Mouse (Mus musculus): ENCODE data around the gene Prkab1. TPM values are rescaled to one million over a fixed set of nuclear protein-coding genes. Genes with fewer than 3 reads are reported as not detected.

Prkab1 gene
- polyA plus RNA-seq, 1 experiment from 2014 or later, result 50.1 TPM

DNA sequence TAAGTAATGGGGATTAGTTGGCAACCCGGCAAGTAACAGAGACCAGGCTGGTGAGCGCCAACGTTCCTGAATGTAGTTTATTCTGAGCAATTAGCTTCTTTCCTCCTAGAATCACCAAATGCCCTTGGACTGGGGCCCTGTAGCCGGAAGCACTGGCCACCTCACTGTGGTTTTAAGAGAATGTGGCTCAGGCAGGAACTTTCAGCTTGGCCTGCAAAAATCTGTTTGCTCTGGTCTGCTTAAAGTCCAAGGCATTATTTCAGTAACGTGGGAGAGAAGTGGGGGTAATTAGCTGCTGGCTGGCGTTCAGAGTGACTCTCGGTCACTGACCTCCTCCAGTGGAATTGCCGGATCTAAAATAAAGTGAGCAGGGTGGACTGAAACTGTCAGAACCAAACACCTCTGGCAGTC, 1.1 kb downstream of the Prkab1 start:
- no peaks in the 10 kb centered on the region for H3K27me3 ChIP-seq (ENCODE audit: control insufficient read depth, insufficient read depth, low read length)
- peak overlapping the region; percentile 86 for H3K9ac ChIP-seq (ENCODE audit: low read depth, low read length)
- H3K27ac ChIP-seq (ENCODE audit: low read depth, low read length), result 0 out of 2 replicates have a peak overlapping the region, but pooled peaks have one; percentile 23
- no peaks in the 10 kb centered on the region for H3K9me3 ChIP-seq (replicated peaks; ENCODE audit: control insufficient read depth, low read length)
- peaks cover 26% of the 10 kb centered on the region for H3K4me1 ChIP-seq (ENCODE audit: control insufficient read depth, insufficient read depth, low read length)
- ATAC-seq (replicated peaks; ENCODE audit: insufficient number of reproducible peaks, low FRiP score, low TSS enrichment), result no peak
- H3K4me2 ChIP-seq, result peak overlapping the region; percentile 68
- 21% methylated on average over 8 of the region's 8 CpGs for WGBS (ENCODE audit: insufficient replicate concordance)
- peak overlapping the region; percentile 77 for H3K4me3 ChIP-seq (ENCODE audit: low read depth, low read length)
- peaks cover 13% of the 10 kb centered on the region for H3K36me3 ChIP-seq (ENCODE audit: control insufficient read depth, insufficient read depth, low read length)

DNA sequence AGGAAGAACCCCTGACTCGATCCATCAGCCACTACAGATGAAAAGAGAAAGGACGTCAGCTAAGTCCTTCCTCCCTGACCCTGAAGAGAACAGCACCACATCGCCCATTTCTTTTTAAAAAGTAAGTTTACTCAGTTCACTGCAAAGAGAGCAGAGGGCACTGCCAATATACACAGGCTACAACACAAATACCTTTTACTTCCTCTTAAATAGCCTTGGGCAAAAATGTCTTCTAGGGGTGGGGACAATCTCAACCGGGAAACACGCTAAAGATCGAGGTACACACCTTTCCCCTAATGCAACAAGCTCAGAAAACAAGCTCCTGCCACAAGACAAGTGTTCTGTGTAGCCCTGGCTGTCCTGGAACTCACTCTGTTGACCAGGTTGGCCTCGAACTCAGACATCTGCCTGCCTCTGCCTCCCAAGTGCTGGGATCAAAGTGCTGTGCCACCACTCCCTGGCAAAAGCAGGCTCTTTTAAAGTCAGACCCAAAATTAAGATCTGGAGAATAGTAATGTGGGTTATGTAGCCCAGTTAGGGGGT, 1.6 kb downstream of the Prkab1 start:
- no peak for ATAC-seq (replicated peaks; ENCODE audit: insufficient number of reproducible peaks, low FRiP score, low TSS enrichment)
- Histone ChIP-seq H3K27ac (ENCODE audit: low read depth, low read length) (peak overlapping the region; percentile 77), H3K9me3 (replicated peaks; ENCODE audit: control insufficient read depth, low read length) (no peaks in the 10 kb centered on the region), H3K4me3 (ENCODE audit: low read depth, low read length) (peak overlapping the region; percentile 77), H3K9ac (ENCODE audit: low read depth, low read length) (peak overlapping the region; percentile 86; the same call in 1 of the 2 replicates), H3K27me3 (ENCODE audit: control insufficient read depth, insufficient read depth, low read length) (no peaks in the 10 kb centered on the region), H3K4me1 (ENCODE audit: control insufficient read depth, insufficient read depth, low read length) (peaks cover 29% of the 10 kb centered on the region), H3K4me2 (peak overlapping the region; percentile 68), H3K36me3 (ENCODE audit: control insufficient read depth, insufficient read depth, low read length) (peaks cover 18% of the 10 kb centered on the region)
- WGBS (ENCODE audit: insufficient replicate concordance), result 66% methylated on average over 7 of the region's 7 CpGs

DNA sequence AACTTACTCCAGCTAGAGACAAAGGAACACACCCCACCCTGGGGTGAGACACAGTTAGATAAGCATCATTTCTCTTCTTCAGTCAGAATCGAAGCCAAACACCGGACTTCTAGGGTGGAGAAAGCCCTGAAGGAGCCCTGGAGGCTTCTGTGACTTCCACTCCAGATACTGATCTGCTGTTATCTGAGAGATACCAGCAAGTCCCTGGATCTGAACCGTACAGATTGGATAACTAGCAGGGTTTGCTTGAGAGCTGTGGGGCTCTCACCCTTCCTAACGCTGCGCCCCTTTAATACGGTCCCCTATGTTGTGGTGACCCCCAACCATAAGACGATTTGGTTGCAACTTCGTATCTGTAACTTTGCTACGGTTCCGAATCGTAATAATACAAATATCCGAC, 2.2 kb downstream of the Prkab1 start:
- peak overlapping the region; percentile 77 for H3K4me3 ChIP-seq (ENCODE audit: low read depth, low read length)
- H3K9me3 ChIP-seq (replicated peaks; ENCODE audit: control insufficient read depth, low read length), result no peaks in the 10 kb centered on the region
- H3K4me1 ChIP-seq (ENCODE audit: control insufficient read depth, insufficient read depth, low read length), result peaks cover 29% of the 10 kb centered on the region
- no peak for ATAC-seq (replicated peaks; ENCODE audit: insufficient number of reproducible peaks, low FRiP score, low TSS enrichment)
- 77% methylated on average over 12 of the region's 12 CpGs for WGBS (ENCODE audit: insufficient replicate concordance)
- H3K27me3 ChIP-seq (ENCODE audit: control insufficient read depth, insufficient read depth, low read length), result no peaks in the 10 kb centered on the region
- H3K27ac ChIP-seq (ENCODE audit: low read depth, low read length), result peak overlapping the region; percentile 77
- H3K4me2 ChIP-seq, result peak overlapping the region; percentile 68
- peaks cover 23% of the 10 kb centered on the region for H3K36me3 ChIP-seq (ENCODE audit: control insufficient read depth, insufficient read depth, low read length)
- peak overlapping the region; percentile 30; the same call in 1 of the 2 replicates for H3K9ac ChIP-seq (ENCODE audit: low read depth, low read length)

DNA sequence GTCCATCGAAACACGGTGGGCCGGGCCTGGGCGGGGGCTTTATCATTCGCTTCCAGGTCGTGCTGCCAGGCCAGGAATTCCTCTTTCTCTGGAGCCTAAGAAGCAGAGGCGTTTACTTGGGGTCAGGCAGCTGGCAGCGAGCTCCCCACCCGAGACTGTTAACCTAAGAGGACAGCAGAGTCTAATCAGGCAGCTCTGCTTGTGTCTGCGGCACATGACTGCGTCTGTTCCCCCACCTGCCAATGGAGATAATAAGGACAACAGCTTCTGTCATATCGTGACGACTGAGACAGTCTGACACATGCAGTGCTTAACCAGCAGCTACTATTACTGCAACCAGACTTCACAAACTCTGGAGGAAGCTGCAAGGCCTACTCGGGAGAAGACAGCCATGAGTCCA, 2.8 kb downstream of the Prkab1 start:
- Histone ChIP-seq H3K9ac (ENCODE audit: low read depth, low read length) (peak overlapping the region; percentile 46; the same call in 1 of the 2 replicates), H3K27me3 (ENCODE audit: control insufficient read depth, insufficient read depth, low read length) (no peaks in the 10 kb centered on the region), H3K9me3 (replicated peaks; ENCODE audit: control insufficient read depth, low read length) (no peaks in the 10 kb centered on the region), H3K36me3 (ENCODE audit: control insufficient read depth, insufficient read depth, low read length) (peaks cover 29% of the 10 kb centered on the region), H3K4me1 (ENCODE audit: control insufficient read depth, insufficient read depth, low read length) (peaks cover 29% of the 10 kb centered on the region), H3K4me2 (peak overlapping the region; percentile 68), H3K4me3 (ENCODE audit: low read depth, low read length) (no peak overlapping the region; the same call in 1 of the 2 replicates), H3K27ac (ENCODE audit: low read depth, low read length) (peak overlapping the region; percentile 77)
- ATAC-seq (replicated peaks; ENCODE audit: insufficient number of reproducible peaks, low FRiP score, low TSS enrichment), result peak; percentile 50; the same call in 1 of the 2 replicates
- 63% methylated on average over 14 of the region's 14 CpGs for WGBS (ENCODE audit: insufficient replicate concordance)

DNA sequence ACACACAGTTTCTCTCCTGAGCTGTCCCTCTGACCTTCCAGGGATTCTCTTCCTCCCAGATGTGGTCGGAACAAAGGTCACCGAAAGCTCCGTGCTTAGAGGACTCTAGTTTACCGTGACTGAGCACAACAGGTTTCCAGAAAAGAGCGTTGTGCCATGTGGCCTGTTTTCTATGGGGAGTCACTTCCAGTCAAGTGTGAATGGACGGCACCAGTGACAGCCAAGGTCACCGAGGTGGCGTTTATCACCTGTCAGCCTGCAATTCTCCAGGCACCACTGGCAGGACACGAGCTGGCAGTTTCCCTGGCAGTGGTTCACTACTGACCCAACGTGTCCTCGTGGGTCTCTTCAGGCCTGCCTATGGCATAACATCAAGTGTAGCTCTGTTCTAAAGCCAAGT, 4.9 kb downstream of the Prkab1 start:
- Histone ChIP-seq H3K27ac (ENCODE audit: low read depth, low read length) (peak overlapping the region; percentile 76), H3K9me3 (replicated peaks; ENCODE audit: control insufficient read depth, low read length) (no peaks in the 10 kb centered on the region), H3K9ac (ENCODE audit: low read depth, low read length) (no peak overlapping the region), H3K27me3 (ENCODE audit: control insufficient read depth, insufficient read depth, low read length) (no peaks in the 10 kb centered on the region), H3K4me2 (peak overlapping the region; percentile 37), H3K4me3 (ENCODE audit: low read depth, low read length) (no peak overlapping the region), H3K4me1 (ENCODE audit: control insufficient read depth, insufficient read depth, low read length) (peaks cover 29% of the 10 kb centered on the region), H3K36me3 (ENCODE audit: control insufficient read depth, insufficient read depth, low read length) (peaks cover 48% of the 10 kb centered on the region)
- 24% methylated on average over 11 of the region's 11 CpGs for whole genome bisulfite sequencing (ENCODE audit: insufficient replicate concordance)
- ATAC-seq (replicated peaks; ENCODE audit: insufficient number of reproducible peaks, low FRiP score, low TSS enrichment), result no peak

DNA sequence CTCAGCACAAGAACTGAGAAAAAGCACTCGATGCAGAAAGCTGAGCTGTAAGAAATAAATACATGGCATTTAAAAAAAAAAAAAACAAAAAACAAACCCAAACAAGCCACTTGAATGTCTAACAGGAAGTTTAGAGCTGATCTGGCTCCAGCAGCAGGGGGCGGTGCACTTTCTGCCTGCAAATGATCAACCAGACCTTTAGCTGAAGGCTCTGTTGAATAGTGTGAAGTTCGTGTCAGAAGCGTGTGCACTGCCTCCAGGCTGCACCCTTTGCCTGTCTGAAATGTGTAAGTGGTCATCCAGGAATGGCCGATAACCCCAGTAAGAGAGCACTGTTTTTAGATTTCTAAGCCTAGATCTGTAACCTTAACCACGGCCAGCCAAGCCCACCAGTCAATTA, 5.5 kb downstream of the Prkab1 start:
- H3K9ac ChIP-seq (ENCODE audit: low read depth, low read length), result 0 out of 2 replicates have a peak overlapping the region, but pooled peaks have one; percentile 17
- peaks cover 29% of the 10 kb centered on the region for H3K4me1 ChIP-seq (ENCODE audit: control insufficient read depth, insufficient read depth, low read length)
- peaks cover 52% of the 10 kb centered on the region for H3K36me3 ChIP-seq (ENCODE audit: control insufficient read depth, insufficient read depth, low read length)
- WGBS (ENCODE audit: insufficient replicate concordance), result 43% methylated on average over 6 of the region's 6 CpGs
- peak overlapping the region; percentile 37 for H3K4me2 ChIP-seq
- no peak for ATAC-seq (replicated peaks; ENCODE audit: insufficient number of reproducible peaks, low FRiP score, low TSS enrichment)
- H3K27me3 ChIP-seq (ENCODE audit: control insufficient read depth, insufficient read depth, low read length), result no peaks in the 10 kb centered on the region
- no peaks in the 10 kb centered on the region for H3K9me3 ChIP-seq (replicated peaks; ENCODE audit: control insufficient read depth, low read length)
- no peak overlapping the region for H3K4me3 ChIP-seq (ENCODE audit: low read depth, low read length)
- H3K27ac ChIP-seq (ENCODE audit: low read depth, low read length), result peak overlapping the region; percentile 76

DNA sequence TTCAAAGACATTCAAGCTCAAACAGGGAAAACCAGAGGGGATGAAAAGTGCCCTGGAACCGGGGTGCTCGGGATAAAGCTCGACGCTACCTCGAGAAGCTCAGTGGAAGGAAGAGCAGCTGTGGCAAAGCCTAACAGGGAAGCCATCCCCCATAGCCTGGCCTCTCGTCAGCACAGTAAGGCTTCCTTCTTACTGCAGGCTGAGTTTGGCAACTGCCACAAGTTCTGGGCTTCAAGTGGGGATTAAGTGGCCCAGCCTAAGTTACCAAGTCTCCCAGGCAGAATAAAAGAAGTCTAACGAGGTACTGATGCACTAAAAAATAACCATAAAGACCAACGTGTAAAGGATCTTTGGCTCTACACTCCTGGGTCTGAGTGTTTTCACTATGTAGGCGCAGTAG, 6.1 kb downstream of the Prkab1 start:
- Histone ChIP-seq H3K4me3 (ENCODE audit: low read depth, low read length) (no peak overlapping the region), H3K27me3 (ENCODE audit: control insufficient read depth, insufficient read depth, low read length) (no peaks in the 10 kb centered on the region), H3K9ac (ENCODE audit: low read depth, low read length) (no peak overlapping the region), H3K4me2 (no peak overlapping the region), H3K4me1 (ENCODE audit: control insufficient read depth, insufficient read depth, low read length) (peaks cover 26% of the 10 kb centered on the region), H3K27ac (ENCODE audit: low read depth, low read length) (no peak overlapping the region), H3K36me3 (ENCODE audit: control insufficient read depth, insufficient read depth, low read length) (peaks cover 52% of the 10 kb centered on the region), H3K9me3 (replicated peaks; ENCODE audit: control insufficient read depth, low read length) (no peaks in the 10 kb centered on the region)
- ATAC-seq (replicated peaks; ENCODE audit: insufficient number of reproducible peaks, low FRiP score, low TSS enrichment), result no peak
- WGBS (ENCODE audit: insufficient replicate concordance), result 84% methylated on average over 9 of the region's 9 CpGs

DNA sequence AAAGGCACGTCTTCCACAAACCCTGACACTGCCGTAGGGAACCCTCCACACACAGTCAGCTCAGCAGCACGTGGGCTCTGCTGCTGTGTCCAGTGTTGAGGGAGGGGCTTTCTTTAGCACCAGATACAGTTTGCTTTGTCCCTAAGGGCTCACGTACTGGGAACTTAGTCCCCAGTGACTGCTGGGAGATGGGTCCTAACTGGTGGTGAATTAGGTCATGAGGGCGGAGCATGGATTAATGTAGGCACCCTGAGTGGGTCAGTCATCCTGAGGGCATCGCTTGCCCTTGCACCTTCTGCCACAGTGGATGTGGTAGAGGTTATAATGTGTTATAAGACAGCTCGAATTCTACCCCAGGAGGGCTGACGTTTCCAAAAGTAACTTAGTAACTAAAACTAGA, 6.9 kb downstream of the Prkab1 start:
- ATAC-seq (replicated peaks; ENCODE audit: insufficient number of reproducible peaks, low FRiP score, low TSS enrichment), result no peak
- Histone ChIP-seq H3K27me3 (ENCODE audit: control insufficient read depth, insufficient read depth, low read length) (no peaks in the 10 kb centered on the region), H3K9me3 (replicated peaks; ENCODE audit: control insufficient read depth, low read length) (no peaks in the 10 kb centered on the region), H3K36me3 (ENCODE audit: control insufficient read depth, insufficient read depth, low read length) (peaks cover 52% of the 10 kb centered on the region), H3K27ac (ENCODE audit: low read depth, low read length) (no peak overlapping the region), H3K9ac (ENCODE audit: low read depth, low read length) (no peak overlapping the region), H3K4me2 (no peak overlapping the region), H3K4me3 (ENCODE audit: low read depth, low read length) (no peak overlapping the region), H3K4me1 (ENCODE audit: control insufficient read depth, insufficient read depth, low read length) (peaks cover 19% of the 10 kb centered on the region)
- WGBS (ENCODE audit: insufficient replicate concordance), result 93% methylated on average over 8 of the region's 8 CpGs

DNA sequence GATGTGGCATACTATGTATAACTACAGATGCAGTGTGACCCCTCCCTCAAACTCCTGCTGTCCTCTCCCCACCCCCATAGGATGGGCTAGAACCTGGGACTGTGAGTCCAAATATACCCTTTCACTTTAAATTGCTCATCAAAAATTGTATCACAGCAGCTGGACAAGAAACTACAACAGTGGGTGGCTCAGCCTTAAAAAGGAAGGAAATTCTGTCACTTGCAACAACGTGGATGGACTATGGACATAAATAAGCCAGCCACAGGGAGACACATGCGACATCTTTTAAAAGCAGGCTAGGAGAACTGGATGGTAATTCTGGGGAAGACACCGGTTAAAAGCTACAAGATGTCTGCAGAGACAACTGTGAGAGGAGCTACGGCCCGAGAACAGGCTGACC, 7.8 kb downstream of the Prkab1 start:
- Histone ChIP-seq H3K4me3 (ENCODE audit: low read depth, low read length) (no peak overlapping the region), H3K9ac (ENCODE audit: low read depth, low read length) (no peak overlapping the region), H3K27ac (ENCODE audit: low read depth, low read length) (no peak overlapping the region), H3K4me2 (no peak overlapping the region), H3K4me1 (ENCODE audit: control insufficient read depth, insufficient read depth, low read length) (peaks cover 19% of the 10 kb centered on the region), H3K36me3 (ENCODE audit: control insufficient read depth, insufficient read depth, low read length) (peaks cover 52% of the 10 kb centered on the region), H3K9me3 (replicated peaks; ENCODE audit: control insufficient read depth, low read length) (no peaks in the 10 kb centered on the region), H3K27me3 (ENCODE audit: control insufficient read depth, insufficient read depth, low read length) (no peaks in the 10 kb centered on the region)
- 88% methylated on average over 5 of the region's 5 CpGs for WGBS (ENCODE audit: insufficient replicate concordance)
- no peak for ATAC-seq (replicated peaks; ENCODE audit: insufficient number of reproducible peaks, low FRiP score, low TSS enrichment)
